Mouse (Mus musculus): Measurements from ENCODE around the gene Mmp20.
A peak's percentile ranks its signal among the peaks of the same experiment; 100 is the strongest.

Mmp20 gene

DNA sequence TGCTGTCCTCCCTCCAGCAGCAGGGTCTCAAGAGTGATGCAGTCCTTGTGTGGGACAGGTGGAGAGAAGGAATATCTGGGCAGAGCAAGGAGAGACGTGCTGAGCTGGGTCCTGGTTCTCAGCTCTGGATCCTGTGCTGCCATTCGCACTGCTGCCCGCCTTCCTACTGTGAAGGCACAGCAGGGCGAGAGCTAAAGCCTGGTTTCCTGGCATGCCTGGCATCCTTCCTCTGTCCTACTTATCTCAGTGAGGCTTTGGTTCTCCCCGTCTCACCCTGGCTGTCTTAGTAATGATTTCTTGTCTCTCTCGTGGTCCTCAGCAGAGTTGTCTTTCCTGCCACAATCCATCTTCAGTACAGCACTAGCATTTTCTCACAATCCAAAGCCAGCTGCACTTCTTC is 61.8 kb downstream of the Mmp20 start:
- DNase-seq (ENCODE audit: low spot score): no peak

DNA sequence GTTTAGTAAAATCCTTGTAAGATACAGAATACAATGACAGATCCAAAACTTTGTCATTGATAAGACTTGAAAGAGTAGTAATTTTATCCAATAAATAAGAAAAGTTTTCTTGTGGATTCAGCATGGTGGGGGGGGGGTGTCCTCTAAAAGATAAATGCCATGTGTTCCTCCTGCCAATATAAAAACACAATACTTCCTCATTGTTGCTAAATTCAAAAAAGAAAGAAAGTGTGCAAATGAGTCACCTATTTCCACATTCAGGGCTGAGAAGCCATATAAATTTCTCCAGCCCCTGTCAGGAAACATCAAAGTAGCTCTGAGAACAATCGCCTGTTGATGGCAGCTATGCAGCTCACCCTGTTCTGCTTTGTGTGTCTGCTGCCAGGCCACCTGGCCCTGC is 63.8 kb downstream of the Mmp20 start, which contains the start of gene Mmp7:
Mmp7 (plus strand) TSS at position 301 of the 400 bp plus-strand sequence.
- DNase-seq (ENCODE audit: low spot score): no peak

DNA sequence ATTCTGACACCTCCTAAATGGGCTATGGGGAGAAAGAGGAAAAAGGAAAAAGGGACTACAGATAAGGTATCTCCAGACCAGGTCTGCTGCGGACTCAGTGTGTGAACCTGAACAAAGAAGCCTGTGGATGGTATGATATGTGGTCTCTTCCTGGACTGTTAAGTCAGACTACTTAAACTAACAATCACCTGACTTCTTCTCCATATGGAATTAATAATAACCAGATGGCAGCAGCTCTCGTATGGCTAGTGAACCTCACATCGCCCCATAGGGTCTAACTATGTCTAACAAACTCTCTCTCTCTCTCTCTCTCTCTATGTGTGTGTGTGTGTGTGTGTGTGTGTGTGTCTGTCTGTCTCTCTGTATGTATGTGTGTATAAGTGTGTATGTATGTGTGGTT is 65.9 kb downstream of the Mmp20 start:
- peak; percentile 8 for DNase-seq (ENCODE audit: low spot score)

DNA sequence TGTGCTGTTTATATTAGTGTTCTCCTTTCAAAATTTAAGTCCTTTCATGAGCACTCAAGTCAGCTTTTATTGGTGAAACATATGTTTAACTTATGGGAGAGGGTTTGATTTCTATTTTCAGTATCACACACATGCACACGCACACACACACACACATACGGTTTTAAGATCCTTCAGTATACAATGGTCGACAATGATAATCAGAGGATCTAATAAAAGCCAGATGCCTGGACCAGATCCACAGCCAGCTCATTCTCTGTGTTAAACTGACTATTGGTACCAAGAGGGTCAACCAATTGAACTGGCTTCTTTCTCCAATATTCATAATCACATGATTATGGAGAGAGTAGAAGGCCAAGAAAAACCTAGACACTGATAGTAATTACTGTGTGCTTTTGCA is 67.6 kb downstream of the Mmp20 start:
- DNase-seq (ENCODE audit: low spot score): no peak

DNA sequence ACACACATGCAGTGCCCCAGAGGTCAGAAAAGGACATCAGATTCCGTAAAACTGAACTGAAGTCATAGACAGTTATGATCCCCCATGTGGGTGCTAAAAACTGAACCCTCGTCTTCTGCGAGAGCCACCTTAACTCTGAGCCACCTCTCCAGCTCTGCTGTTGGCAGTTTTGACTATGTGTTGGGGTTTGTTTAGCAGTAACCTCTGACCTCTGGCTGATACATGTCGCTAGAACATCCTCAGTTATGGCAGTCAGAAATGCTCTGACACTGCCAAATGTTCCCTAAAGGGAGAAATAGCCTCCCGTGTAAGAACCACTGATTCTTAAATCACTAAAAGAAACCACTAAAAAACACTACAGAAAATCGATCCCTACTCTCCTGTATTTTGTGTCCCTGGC is 80.7 kb downstream of the Mmp20 start:
- DNase-seq (ENCODE audit: low spot score): no peak

DNA sequence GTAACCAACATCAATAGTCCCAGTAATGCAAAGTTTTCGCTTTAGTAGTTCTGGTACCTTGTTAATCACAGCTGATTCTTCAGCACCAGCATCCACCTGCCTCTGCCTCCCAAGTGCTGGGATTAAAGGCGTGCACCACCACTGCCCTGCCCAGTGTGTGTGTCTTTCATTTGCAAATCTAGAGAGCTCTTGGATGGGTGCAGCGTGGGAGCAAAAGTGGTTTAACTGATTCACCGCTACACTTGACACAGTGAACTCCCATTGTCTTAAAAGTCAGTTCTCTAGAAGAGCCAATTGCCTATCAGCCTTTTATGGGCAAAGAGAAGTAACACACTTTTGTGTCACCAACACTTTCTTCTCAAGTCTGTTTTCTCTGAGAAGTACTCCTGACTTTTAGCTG is 83.2 kb downstream of the Mmp20 start:
- no peak for DNase-seq (ENCODE audit: low spot score)

DNA sequence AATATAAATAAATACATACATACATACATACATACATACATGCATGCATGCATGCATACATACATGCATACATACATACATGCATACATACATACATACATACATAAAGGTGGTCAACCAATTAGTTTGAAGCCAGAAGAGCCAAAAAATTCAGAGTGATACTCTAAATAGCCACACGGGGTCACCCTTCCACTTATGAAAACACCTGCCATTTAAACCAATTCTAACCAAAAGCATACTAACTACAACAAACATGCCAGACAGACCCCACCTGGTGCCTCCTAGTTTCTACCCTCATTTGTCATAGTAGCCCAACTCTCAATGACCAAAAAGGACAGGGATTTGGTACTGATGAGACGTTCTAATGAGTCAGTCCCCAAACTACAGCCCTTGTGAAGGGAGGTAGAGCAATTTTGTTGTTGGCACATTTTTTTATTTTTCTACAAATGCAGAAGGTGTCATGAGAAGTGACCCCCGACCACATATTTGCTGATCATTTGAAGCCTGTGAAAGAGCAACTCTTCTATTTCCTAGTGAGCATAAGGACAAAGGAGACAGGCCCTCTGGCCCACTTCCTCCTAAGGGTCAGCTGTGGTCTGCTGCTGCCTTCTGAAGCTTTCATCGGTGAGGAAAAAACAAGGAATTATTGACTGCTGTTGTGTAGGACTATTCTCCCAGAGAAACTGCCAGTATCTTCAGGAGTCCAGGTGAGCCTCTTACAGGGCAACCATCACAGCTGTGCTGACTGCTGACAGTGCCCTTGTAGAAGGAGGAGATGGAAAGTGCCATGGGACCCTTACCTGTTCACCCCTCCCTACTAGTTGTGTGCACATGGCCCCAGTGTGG is 86.3 kb downstream of the Mmp20 start:
- peak; percentile 55 for DNase-seq (ENCODE audit: low spot score)

DNA sequence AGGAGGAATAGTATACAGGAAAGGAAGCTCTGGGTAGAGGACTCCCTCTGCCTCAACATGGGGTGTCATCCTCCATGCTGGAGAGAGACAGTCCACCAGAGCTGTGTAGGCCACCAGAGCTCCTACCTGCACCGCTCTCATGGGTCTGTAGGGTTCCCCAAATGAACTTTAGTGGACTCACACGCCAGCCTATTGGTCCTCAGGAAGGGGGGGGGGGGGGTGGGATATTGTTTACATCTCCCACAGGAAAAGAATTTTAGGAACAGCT is 86.8 kb downstream of the Mmp20 start:
- no peak for DNase-seq (ENCODE audit: low spot score)

DNA sequence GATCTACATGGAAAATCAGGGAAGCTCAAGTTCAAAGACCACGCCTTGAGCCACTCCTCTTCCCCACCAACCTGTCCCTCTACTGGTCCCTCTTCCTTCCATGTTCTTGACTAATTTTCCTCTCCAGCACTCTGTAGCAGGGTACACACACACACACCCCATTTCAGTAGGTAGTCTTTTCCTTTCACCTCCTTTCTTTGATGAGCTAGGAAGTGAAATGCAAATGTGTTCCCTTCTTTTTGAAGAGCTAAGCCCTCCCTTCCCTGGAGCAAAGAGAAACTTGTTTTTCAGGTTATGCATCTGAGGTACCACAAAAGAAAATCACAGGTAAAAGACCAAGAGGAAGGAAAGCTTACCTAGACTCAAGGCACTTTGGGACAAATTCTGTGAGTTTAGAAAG is 93.5 kb downstream of the Mmp20 start:
- DNase-seq (ENCODE audit: low spot score): no peak
